Mouse (Mus musculus) adrenal gland, postnatal 25 days (tissue): ENCODE measurements at regions not wholly inside any gene's neighbourhood (a gene's known extent, or its start where the extent isn't known, plus 50 kb on each side); places are given as distances from the start of the nearest gene placed in this dataset.

ENCODE experiments used
- DNase-seq: peaks from one replicate; pipeline ENCODE4 v3.0.0; 2021; ENCODE audit warnings: mixed read lengths

GRCm38 (mm10) chr5:111553471-111554382, 136.6 kb downstream of the Mn1 start:
- DNase-seq = no peak

- no peak for DNase-seq
Measured at GRCm38 (mm10) chr5:111554551-111555311, 137.6 kb downstream of the Mn1 start.

- no peak for DNase-seq
Measured at GRCm38 (mm10) chr5:111555312-111555957, 138.3 kb downstream of the Mn1 start.

DNA sequence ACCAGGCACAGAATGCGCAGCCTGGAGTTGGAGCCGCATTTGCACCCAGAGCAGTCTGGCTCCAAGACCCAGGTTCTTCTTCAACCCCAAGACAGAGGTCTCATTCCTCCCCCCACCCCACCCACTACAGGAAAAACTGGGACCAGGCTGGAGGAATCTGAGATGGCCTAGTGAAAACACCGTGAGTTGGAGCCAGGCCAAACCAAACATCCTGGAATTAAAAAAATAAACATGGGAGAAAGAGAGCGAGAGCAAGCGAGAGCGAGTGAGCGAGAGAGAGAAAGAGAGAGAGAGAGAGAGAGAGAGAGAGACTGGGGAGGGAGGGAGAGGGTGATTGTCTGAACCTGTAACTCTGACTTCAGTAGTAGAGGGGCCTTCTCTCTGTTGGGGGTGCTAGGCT, 138.8 kb downstream of the Mn1 start:
- no peak for DNase-seq

DNA sequence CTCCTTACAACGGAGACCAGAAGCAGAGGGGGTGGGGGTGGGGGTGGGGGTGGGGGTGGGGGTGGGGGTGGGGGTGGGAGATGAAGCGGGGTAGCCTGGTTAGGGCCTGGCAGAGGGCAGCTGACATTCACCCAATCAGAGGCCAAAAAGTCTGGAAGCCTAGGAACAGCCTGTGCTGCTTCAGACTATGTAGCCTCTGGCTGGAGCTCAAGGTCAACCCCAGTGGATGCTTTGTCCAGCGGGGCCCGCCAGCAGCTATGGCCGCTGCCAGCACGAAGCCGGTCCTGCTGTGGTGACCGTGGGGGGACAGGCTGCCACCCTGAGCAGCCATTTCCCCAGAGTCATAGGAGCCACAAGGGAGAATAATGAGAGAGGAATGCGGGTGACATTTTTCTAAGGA, 143.3 kb downstream of the Mn1 start:
- DNase-seq = peak; percentile 26

GRCm38 (mm10) chr5:111561301-111561700, 144.1 kb downstream of the Mn1 start:
- no peak for DNase-seq

DNA sequence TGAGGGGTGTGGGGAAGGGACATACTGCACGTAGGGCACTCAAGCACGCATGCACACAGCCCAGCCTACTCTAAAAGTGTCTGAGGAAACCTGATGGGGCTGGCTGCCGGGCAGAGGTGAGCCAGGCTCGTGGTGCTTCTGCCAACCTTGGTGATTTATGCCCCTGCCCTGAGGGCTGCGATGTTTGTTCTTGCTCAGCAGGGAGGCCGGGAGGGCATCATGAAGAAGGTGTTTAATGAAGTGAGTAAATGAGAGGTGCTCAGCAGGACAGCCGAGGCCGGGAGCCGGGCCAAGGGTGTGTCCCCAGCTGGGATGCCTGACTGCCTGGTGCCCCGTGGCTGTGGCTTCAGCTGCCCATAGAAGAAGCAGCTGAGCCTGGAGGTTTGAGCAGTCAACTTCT, 153.7 kb downstream of the Mn1 start:
- no peak for DNase-seq

DNA sequence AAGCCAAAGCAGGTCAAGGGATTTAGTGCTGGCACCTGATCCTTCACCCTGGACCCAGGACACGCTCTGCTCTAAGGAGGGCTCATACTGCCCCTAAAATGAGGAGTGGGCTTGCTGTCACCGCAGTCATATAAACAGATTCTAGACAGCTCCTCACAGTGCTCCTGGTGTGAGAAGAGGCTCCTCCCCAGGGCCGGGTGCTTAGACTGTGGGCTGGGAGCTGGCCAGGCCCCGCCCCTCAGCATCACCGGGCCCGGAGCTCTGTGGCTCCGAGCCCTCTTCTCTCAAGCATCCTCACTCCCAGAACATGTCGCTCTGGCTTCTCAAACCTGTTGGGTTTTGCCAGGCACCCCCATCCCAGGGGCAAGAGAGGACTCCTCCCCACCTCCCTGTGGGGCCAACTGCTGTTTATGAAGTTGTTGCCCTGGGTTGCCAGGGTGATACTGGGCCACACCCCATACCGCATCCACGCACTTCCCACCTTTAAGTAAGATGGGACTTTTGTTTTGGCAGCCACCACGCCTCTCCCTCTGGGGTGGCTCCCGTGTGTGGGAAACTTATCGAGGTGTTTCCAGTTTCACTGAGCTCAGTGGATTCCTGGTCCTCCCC, 156.2 kb downstream of the Mn1 start:
- DNase-seq = no peak

DNA sequence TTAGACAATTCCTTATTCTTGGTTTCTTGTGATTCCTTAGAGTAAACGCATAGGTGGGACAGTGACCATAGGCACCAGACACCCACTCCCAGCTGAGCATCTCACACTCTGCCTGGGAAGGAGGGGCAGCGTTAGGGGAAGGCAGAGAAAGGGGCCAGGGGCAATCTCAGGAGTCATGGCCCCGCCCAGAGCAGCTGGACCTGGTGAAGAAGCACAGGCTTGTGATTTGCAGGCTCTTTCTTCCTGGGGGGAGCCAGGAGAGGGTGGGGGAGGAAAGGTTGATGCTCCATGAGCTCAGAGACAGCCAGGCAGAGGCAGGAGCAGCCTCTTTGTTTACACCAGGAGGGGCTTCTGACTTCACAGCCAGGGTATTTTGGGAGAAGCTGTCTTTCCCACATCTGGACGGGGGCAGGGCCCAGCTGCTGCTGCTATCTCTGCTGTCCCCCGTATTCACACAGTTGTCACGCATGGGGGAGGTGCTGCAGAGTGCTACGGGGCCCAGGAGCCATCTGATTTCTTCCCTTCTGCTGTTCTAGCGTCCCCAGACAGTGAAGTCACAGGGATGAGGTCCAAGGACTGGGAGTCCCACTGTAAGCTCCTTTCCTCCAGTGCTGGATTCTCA, 157.2 kb downstream of the Mn1 start:
- no peak for DNase-seq

DNA sequence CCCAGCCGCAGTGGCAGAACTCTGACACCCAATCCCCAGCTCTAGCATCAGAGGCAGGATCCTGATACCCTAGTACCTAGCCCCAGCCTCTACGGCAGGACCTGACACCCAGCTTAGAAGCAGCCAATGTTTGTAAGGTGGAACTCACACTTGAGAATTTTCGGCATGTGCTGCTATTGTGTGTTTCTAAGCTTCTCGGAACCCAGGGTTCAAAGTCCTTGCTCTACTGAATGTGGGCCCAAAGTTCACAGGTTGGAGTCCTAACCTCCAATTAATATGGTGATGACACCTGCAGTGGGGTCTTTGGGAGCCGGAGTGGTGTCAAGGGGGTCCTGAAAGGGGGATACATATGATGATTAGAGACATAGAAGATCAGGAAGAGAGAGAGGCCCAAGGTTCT, 158.2 kb downstream of the Mn1 start:
- no peak for DNase-seq

- no peak for DNase-seq
Measured at GRCm38 (mm10) chr5:111577441-111577840, 156.3 kb upstream of the Gm26897 start.

DNA sequence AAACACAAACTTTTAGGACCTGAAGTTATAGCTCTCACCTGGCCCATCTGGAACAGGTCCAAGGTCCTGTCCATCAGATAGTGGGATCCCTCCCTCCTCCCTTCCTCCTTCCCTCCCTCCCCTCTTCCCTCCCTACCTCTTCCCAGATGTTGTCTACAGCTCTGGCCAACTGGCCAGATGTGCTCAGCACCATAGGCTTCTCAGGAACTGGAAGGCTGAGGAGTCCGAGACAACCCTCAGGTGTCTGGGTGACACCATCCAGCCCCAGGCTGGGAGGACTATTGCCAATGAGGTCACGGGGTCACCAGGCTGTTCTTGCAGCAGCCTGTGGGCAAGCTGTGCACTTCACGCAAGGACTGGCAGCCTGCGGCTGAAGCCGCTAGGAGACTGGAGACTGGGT, 155.6 kb upstream of the Gm26897 start:
- DNase-seq = no peak

DNA sequence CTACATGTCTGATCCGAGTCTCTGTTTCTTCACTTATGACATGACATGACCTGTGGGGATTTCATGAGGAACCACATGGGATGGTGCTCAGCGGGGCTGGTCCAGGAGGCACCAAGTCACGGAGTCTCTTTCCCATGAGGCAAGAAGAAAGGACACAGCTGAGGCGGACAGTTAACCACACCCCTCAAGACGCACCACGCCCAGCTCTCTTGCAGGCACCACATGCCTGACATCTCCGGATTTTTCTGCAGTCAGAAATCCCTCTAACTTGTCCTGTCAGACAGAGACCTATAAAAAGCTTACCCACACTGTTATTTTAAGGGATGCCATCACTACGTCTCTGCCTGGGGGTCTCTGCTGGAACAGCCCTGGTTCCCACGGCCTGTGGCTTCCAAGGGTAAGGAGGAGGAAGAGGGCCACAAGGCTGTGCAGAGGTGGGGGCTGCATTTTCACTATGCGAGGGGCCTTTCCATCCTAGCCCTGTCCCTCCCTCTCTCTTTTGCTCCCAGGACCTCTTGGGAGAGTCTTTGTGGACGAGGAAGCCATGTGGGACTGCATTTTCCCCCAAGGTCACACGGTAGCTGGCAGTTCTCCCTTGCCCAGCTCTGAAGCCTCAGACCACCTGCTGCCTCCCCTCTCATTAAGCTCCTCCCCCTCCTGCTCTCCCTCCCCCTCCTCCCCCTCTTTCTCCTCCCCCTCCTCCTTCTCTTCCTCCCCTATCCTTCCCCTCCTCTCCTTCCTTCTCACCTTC, 154.6 kb upstream of the Gm26897 start:
- DNase-seq = no peak

GRCm38 (mm10) chr5:111580870-111581771, 152.6 kb upstream of the Gm26897 start:
- no peak for DNase-seq

GRCm38 (mm10) chr5:111582004-111582403, 151.7 kb upstream of the Gm26897 start:
- no peak for DNase-seq

GRCm38 (mm10) chr5:111590619-111591081, 143.1 kb upstream of the Gm26897 start:
- no peak for DNase-seq

- no peak for DNase-seq
Measured at GRCm38 (mm10) chr5:111592807-111593206, 140.9 kb upstream of the Gm26897 start.

GRCm38 (mm10) chr5:111594111-111594510, 139.6 kb upstream of the Gm26897 start:
- DNase-seq = no peak

GRCm38 (mm10) chr5:111595438-111595837, 138.3 kb upstream of the Gm26897 start:
- no peak for DNase-seq

DNA sequence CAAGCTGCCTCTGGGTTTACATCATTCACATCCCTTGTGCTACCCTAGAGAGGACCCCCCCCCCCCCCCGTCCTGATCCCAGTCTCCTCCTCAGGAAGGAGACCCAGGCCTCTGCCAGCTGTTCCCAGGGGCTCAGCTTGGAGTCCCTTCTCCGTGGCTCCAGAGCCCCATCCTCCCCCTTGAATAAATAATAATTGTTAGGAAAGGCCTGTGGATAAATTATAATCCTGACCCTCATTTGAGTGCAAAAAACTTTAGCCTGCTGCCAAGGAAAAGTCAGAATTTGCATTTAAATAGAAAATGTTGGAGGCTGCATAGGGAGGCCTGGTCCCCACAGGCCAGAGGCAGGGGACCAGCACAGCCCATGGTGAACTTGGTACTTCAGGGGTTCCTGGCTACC, 136.0 kb upstream of the Gm26897 start:
- DNase-seq = no peak
